Mouse (Mus musculus): ENCODE data around the gene Slc35a2.
"Not testable (repeated sequence)": the region's sequence is repeated elsewhere in the genome, so short reads cannot be mapped to it uniquely, and the experiment has no call there.

Slc35a2 gene

DNA sequence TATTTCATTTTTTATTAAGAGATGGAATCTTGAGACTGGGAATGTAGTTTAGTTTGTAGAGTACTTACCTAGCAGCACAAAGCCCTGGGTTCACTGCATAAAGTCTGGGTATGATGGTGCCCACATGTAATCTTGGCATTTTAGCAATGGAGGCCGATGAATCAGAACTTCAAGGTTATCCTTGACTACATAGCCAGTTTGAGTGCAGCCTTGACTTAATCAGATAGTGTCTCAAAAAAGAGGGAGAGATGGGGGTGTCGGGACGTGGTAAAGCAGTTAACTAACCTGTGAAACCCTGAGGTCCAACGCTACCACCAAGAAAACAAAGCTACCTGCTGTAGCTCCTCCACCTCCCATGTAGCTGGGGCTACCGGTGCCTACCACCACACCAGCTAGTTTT lies 20.6 kb downstream of the Slc35a2 start:
- no peak for DNase-seq (ENCODE audit: extremely low read depth, insufficient read length, low spot score)

DNA sequence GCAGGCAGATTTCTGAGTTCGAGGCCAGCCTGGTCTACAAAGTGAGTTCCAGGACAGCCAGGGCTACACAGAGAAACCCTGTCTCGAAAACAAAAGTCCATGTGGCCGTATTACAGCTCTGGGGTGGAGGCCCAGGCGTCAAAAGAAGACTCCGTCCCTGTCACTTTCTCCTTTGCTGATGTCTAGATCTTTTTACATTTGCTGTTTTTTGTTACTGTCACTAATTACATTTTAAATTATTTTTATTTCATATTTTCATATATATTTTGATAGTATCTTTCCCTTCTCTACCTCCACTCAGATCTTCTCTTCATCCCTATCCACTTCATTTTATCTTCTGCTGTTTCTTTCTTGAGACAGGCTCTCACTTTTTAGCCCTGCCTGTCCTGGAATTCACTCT lies 23.9 kb downstream of the Slc35a2 start, which contains the start of gene Gm10491:
TSS of gene Gm10491 (minus strand) at position 101 of the 400 bp plus-strand sequence.
- DNase-seq (ENCODE audit: extremely low read depth, insufficient read length, low spot score), result no peak

DNA sequence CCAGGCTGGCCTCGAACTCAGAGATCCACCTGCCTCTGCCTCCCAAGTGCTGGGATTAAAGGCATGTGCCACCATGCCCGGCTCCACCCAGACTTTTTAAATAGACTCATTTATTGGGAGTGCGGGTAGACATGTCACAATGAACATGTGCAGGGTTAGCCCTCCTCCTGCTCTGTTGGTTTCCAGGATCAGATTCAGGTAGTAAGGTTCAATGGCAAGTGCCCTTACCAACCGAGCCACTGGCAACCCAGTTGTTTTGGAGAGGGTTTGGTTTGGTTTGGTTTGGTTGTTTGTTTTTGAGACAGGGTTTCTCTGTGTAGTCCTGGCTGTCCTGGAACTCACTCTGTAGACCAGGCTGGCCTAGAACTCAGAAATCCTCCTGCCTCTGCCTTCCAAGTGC lies 25.4 kb downstream of the Slc35a2 start, which contains the start of gene Gm10490:
TSS of gene Gm10490 (plus strand) at position 301 of the 400 bp plus-strand sequence.
- not testable (repeated sequence) for DNase-seq (ENCODE audit: extremely low read depth, insufficient read length, low spot score)

DNA sequence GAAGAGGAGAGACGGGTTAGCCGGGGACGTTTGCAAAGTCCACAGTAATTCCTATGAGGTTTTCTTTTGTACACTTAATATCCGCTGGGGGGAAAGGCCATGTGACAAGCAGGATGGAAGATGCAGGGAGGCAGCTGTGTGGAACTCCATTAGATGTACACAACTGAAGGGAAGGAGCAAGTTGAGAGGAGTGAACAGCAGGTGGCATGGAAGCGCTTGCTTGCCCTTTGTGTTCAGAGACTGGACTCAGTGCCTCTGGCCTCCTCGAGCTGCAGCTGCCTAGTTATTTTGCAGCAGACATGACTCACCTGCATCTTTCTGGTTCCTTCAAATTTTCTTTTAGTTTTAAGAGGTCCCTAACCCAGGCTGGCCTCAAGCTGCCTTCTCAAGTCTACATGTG lies 26.6 kb downstream of the Slc35a2 start:
- no peak for DNase-seq (ENCODE audit: extremely low read depth, insufficient read length, low spot score)

DNA sequence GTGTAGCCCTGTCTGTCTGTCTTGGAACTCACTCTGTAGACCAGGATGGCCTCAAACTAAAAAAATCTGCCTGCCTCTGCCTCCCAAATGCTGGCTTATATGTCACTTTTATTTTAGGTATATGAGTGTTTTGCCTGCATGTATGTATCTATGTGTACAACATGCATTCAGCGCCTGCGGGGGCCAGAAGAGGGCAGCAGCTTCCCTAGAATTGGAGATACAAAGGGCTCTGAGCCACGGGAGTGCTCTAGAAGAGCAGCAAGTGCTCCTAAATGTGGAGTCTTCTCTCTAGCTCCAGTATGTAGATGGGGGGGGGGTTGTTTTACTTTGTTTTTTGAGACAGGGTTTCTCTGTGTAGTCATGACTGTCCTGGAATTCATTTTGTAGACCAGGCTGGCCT lies 31.8 kb downstream of the Slc35a2 start:
- DNase-seq (ENCODE audit: extremely low read depth, insufficient read length, low spot score), result not testable (repeated sequence)

DNA sequence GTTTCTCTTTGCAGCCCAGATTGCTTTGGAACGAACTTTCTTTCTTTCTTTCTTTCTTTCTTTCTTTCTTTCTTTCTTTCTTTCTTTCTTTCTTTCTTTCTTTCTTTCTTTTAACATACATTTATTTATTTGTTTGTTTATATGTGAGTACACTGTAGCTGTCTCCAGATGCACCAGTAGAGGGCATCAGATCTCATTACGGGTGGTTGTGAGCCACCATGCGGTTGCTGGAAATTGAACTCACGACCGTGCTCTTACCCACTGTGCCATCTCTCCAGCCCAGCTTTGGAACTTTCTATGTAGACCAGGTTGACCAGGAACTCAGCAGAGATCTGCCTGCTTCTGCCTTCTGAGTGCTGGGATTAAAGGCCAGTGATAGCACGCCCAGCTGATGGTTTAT lies 34.1 kb downstream of the Slc35a2 start:
- not testable (repeated sequence) for DNase-seq (ENCODE audit: extremely low read depth, insufficient read length, low spot score)

DNA sequence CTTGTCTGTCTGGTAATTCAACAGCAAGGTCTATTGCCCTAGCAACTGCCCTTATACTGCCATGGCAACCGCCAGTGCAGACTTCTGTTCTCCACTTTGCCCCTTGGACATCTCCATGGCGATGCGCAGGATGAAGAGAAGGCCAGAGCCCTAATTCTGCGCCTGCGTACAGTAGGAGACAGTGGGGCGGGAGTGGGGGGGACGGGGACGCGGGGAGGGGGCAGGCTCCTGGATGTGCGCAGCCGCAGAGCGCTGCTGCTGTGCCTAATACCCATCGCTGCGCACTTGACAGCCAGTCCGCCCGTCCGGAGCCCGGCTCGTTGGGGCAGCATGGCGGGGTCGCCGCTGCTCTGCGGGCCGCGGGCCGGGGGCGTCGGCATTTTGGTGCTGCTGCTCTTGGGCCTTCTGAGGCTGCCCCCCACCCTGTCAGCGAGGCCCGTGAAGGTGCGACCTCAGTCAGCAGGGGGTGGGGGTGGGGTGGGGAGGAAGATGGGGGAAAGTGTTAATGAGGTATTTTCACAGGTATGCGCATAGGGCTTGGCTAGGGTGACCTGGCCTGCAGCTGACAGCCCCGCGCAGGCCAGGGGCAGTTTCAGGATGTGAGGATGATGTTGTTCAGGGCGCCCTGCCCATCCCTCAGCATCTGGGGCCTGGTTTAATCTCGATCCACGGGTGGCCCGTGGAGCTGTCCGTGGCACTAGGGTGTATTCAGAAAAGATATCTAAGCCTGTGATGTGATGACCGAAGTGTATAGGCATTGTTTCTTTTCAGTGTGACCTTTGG lies 36.0 kb downstream of the Slc35a2 start, which contains the start of gene Pcsk1n:
TSS of gene Pcsk1n (plus strand) at position 222 of the 783 bp plus-strand sequence.
- no peak for DNase-seq (ENCODE audit: extremely low read depth, insufficient read length, low spot score)

DNA sequence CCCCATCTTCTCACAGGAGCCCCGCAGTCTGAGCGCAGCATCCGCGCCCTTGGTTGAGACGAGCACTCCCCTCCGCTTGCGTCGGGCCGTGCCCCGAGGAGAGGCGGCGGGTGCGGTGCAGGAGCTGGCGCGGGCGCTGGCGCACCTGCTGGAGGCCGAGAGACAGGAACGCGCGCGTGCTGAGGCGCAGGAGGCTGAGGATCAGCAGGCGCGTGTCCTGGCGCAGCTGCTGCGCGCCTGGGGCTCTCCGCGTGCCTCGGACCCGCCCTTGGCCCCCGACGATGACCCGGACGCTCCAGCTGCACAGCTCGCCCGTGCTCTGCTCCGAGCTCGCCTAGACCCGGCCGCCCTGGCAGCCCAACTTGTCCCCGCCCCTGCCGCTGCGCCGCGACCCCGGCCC lies 38.2 kb downstream of the Slc35a2 start:
- DNase-seq (ENCODE audit: extremely low read depth, insufficient read length, low spot score), result no peak

DNA sequence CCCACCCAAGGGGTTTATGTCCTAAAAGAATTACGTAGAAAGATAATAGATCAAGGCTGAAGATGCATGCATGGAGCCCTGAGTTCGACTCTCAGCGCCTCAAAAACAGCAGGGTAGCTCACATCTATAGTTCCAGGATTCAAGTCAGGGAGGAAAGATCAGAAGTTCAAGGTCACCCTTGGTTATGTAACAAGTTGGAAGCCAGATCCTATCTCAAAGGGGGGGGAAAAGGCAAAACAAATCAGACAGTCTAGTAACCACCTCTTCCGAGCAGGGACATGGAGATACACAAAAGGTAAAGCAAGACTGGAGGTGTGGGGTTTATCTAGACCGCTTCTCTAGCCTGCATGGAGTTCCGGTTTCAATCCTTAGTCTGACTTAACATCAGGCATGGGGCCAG lies 42.4 kb downstream of the Slc35a2 start:
- no peak for DNase-seq (ENCODE audit: extremely low read depth, insufficient read length, low spot score)

DNA sequence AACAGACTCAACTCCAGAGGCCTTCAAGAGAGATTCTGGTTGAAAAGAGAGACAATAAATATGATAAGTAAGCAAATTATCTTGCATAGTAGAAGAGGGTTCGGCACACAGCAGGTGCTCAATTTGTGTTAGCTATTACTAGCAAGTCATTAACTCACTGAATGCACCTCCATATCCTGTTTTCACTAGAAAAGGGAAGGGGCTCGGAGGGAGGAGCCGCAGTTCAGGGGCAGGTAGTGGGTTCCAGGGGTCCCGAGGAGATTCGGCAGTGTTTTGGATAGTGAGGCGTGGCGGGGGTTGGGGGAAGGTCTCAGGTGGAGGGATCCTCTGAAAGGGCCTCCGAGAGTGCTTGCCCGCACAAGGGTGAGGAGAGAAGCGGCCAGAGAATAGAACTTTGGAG lies 43.3 kb downstream of the Slc35a2 start:
- no peak for DNase-seq (ENCODE audit: extremely low read depth, insufficient read length, low spot score)

DNA sequence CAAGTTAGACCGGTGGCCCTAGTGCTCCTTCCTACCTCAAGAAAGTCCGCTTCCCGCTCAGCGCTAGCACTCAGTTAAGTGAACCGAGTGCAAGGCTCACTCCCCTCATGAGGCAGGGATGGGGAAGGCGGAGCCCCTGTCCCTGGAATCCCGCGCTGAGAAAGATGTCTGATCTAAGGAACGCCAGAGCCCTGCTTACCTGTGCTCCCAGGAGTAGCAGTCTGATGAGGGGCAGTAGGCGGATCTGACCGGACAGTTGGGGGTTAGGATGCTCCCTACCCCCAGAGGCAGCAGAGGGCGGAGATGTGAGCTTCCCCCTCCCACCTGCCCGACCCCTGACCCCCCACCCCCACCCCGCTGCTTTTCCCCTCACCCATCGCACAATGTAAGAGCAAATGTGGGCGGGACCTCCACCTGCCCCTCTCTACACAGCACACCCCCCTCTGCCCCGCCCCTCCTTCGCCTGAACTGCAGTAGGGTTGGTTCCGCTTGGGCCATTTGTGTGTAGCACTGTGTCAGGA lies 44.5 kb downstream of the Slc35a2 start, which contains the start of gene Eras:
TSS of gene Eras (minus strand) at position 338 of the 521 bp plus-strand sequence.
- no peak for DNase-seq (ENCODE audit: extremely low read depth, insufficient read length, low spot score)

DNA sequence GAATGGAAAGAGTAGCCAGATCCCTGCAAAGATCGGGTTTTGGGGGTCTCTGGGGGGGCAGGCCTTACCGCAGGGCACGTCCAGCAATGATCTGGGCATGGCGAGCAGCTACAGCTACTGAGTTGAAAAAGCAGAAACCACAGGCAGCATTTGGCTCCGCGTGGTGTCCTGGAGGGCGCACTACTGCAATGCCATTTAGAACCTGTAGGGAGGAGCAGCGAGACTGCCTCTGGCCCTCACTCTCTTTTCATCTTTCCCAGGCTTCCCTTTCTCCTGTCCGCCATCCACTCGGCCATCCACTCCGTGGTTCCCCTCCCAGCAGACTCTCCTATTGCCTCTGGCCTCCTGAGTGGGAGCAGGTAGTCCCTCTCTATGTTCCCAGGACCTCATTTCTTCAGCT lies 53.0 kb downstream of the Slc35a2 start:
- peak; percentile 11 for DNase-seq (ENCODE audit: extremely low read depth, insufficient read length, low spot score)

DNA sequence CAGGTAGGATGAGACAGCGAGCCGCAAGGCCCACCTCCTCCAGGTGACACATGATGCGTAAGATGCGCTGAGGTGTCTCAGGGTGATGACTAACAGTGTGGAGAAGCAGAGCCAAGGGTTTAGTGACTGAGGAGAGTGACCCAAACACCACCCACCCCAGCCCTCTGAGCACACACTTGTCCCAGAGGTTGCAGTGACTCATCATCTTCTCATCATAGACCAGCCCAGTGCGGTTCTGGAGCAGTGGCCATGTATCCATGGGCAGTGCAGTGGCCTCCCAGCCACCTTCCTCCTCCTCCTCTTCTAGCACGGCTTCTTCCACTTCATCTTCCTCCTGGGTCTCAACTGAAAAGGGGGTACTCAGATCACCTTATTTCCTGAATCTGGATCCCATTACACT lies 53.8 kb downstream of the Slc35a2 start:
- peak; percentile 68 for DNase-seq (ENCODE audit: extremely low read depth, insufficient read length, low spot score)

All from 3134 (cell line).